Mouse (Mus musculus): Measurements from ENCODE around the gene Glp1r. TPM values are rescaled to one million over a fixed set of nuclear protein-coding genes. Genes with fewer than 3 reads are reported as not detected.

Glp1r gene
- polyA plus RNA-seq, 1 experiment, result 0.27 TPM

DNA sequence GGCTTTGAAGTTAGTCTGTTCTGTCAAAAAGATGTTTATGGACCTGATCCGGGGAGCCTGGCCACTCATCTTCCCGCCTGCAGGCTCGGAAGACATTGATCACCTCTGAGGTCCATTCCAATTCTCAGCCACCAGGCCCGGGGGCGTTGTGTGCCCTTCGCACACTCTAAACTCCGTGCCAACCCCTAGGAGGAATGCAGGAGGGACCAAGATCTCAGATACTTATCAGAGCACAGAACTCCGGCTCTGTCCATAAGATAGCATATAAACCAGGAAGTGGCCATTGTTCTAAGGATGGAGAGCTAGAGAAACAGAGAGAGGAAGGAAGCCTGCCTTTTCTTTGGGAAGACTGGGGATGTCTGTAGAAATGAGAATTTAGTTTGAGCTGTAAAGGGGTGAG lies 18.1 kb upstream of the Glp1r start:
- DNase-seq, result no peak
- H3K4me1 ChIP-seq (ENCODE audit: control insufficient read depth, insufficient read depth, low read length), result no peaks in the 10 kb centered on the region
- no peak overlapping the region for H3K4me3 ChIP-seq (ENCODE audit: insufficient read depth, low read depth, low read length)
- 45% methylated on average over 8 of the region's 8 CpGs for WGBS
- H3K27me3 ChIP-seq (replicated peaks; ENCODE audit: control insufficient read depth, insufficient read depth, low read length), result no peaks in the 10 kb centered on the region
- no peak overlapping the region for H3K27ac ChIP-seq (ENCODE audit: insufficient read depth, low read depth, low read length)
- TF ChIP-seq POLR2A (IDR thresholded peaks at IDR 0.05; ENCODE audit: low read depth, low read length), result no peak
- no peak for TF ChIP-seq CTCF (conservative IDR thresholded peaks at IDR 0.05; ENCODE audit: insufficient read depth, insufficient read length, low read depth, low read length)
- no peaks in the 10 kb centered on the region for H3K36me3 ChIP-seq (ENCODE audit: control insufficient read depth, insufficient read depth, low read length)

DNA sequence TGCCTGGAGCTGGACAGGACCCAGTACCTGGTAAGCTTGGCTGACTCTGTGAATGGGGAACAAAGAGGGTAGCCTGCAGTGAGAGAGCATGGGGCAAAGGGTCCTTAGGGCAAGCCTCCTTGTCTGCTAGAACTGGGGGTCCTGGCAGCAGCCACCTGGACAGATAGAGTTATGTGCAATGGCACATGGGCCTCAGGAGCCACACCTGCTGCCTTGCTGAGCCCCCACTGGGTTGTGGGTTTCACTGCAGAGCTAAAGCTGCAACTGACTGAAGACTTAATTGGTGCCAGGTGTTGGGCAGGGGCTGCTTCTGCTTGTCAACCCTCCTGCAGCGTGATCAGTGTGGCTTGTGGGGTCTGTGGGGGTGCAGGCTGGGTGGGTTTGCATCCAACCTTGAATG lies 9.5 kb upstream of the Glp1r start:
- no peaks in the 10 kb centered on the region for H3K27me3 ChIP-seq (replicated peaks; ENCODE audit: control insufficient read depth, insufficient read depth, low read length)
- H3K36me3 ChIP-seq (ENCODE audit: control insufficient read depth, insufficient read depth, low read length), result no peaks in the 10 kb centered on the region
- no peaks in the 10 kb centered on the region for H3K4me1 ChIP-seq (ENCODE audit: control insufficient read depth, insufficient read depth, low read length)
- DNase-seq, result no peak
- no peak for TF ChIP-seq CTCF (conservative IDR thresholded peaks at IDR 0.05; ENCODE audit: insufficient read depth, insufficient read length, low read depth, low read length)
- no peak for TF ChIP-seq POLR2A (IDR thresholded peaks at IDR 0.05; ENCODE audit: low read depth, low read length)
- 35% methylated on average over 1 of the region's 1 CpGs for WGBS
- no peak overlapping the region for H3K27ac ChIP-seq (ENCODE audit: insufficient read depth, low read depth, low read length)
- no peak overlapping the region for H3K4me3 ChIP-seq (ENCODE audit: insufficient read depth, low read depth, low read length)

DNA sequence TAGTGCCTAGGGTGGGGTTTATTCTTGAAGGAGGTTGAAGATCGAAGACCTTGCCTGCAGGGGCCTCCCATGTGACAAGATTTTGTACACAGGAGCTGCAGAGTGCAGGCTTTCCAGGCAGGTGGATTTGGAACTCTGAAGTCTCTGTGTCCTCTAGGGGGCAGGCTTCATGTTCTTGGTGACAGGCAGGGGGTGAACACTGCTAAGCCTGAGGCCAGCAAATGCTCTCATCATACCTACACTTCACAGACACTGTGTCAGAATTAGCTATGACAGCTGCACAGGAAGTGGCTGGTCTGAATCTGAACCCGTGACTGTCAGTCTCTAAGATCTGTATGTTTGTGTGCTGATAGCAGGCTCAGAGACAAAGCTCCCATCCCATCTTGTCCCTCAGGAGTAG lies 8.9 kb upstream of the Glp1r start:
- Histone ChIP-seq H3K36me3 (ENCODE audit: control insufficient read depth, insufficient read depth, low read length) (no peaks in the 10 kb centered on the region), H3K4me1 (ENCODE audit: control insufficient read depth, insufficient read depth, low read length) (no peaks in the 10 kb centered on the region), H3K4me3 (ENCODE audit: insufficient read depth, low read depth, low read length) (no peak overlapping the region), H3K27ac (ENCODE audit: insufficient read depth, low read depth, low read length) (no peak overlapping the region), H3K27me3 (replicated peaks; ENCODE audit: control insufficient read depth, insufficient read depth, low read length) (no peaks in the 10 kb centered on the region)
- TF ChIP-seq CTCF (conservative IDR thresholded peaks at IDR 0.05; ENCODE audit: insufficient read depth, insufficient read length, low read depth, low read length) (peak; percentile 28; the same call in 1 of the 2 replicates), POLR2A (IDR thresholded peaks at IDR 0.05; ENCODE audit: low read depth, low read length) (no peak)
- DNase-seq, result no peak
- 41% methylated on average over 2 of the region's 2 CpGs for WGBS

DNA sequence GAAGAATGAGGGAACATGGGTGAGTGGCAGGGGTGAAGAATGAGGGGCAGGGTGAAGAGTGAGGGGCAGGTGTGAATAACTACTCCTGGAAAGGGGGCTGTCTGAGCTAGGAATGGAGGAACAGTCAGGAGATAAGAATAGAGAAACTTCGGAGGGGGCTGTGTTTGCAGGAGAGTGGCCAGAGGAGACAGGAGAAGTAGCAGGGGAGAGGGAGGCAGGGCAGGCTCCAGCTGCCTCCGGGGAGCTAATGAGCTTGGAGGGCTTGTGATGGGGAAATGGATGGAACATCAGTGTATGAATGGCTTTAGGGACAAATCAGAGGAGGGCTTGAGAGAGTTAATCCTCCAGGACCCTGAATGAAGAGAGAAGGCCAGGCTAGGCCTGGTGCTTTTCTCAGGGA lies 4.5 kb upstream of the Glp1r start:
- Histone ChIP-seq H3K4me1 (ENCODE audit: control insufficient read depth, insufficient read depth, low read length) (no peaks in the 10 kb centered on the region), H3K27me3 (replicated peaks; ENCODE audit: control insufficient read depth, insufficient read depth, low read length) (no peaks in the 10 kb centered on the region; the same call in 1 of the 2 replicates), H3K4me3 (ENCODE audit: insufficient read depth, low read depth, low read length) (no peak overlapping the region), H3K27ac (ENCODE audit: insufficient read depth, low read depth, low read length) (no peak overlapping the region), H3K36me3 (ENCODE audit: control insufficient read depth, insufficient read depth, low read length) (no peaks in the 10 kb centered on the region)
- TF ChIP-seq CTCF (conservative IDR thresholded peaks at IDR 0.05; ENCODE audit: insufficient read depth, insufficient read length, low read depth, low read length) (no peak), POLR2A (IDR thresholded peaks at IDR 0.05; ENCODE audit: low read depth, low read length) (no peak)
- 21% methylated on average over 2 of the region's 2 CpGs for WGBS
- DNase-seq, result no peak

DNA sequence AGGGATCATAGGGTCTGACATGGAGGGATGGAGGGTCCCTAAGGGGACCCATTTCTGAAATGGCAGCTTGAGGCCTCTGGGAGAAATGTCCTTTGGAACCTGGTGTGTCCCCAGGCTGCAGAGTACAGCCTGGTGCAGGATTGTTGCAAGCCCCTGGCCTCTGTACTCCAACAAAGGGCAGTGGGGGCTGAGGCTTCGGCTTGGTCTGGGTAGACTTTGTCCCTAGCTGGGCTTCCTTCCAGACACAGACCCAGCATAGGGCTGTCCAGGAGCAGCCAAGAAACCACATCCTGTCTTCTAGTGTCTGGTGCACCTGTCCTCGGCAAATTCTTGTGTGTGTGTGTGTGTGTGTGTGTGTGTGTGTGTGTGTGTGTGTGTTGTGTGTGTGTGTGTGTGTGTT lies 2.5 kb downstream of the Glp1r start:
- Histone ChIP-seq H3K4me1 (ENCODE audit: control insufficient read depth, insufficient read depth, low read length) (no peaks in the 10 kb centered on the region), H3K4me3 (ENCODE audit: insufficient read depth, low read depth, low read length) (no peak overlapping the region), H3K27ac (ENCODE audit: insufficient read depth, low read depth, low read length) (no peak overlapping the region), H3K27me3 (replicated peaks; ENCODE audit: control insufficient read depth, insufficient read depth, low read length) (no peaks in the 10 kb centered on the region; the same call in 1 of the 2 replicates), H3K36me3 (ENCODE audit: control insufficient read depth, insufficient read depth, low read length) (no peaks in the 10 kb centered on the region)
- DNase-seq, result peak; percentile 22
- 28% methylated on average over 2 of the region's 2 CpGs for WGBS
- TF ChIP-seq POLR2A (IDR thresholded peaks at IDR 0.05; ENCODE audit: low read depth, low read length) (no peak), CTCF (conservative IDR thresholded peaks at IDR 0.05; ENCODE audit: insufficient read depth, insufficient read length, low read depth, low read length) (no peak)

DNA sequence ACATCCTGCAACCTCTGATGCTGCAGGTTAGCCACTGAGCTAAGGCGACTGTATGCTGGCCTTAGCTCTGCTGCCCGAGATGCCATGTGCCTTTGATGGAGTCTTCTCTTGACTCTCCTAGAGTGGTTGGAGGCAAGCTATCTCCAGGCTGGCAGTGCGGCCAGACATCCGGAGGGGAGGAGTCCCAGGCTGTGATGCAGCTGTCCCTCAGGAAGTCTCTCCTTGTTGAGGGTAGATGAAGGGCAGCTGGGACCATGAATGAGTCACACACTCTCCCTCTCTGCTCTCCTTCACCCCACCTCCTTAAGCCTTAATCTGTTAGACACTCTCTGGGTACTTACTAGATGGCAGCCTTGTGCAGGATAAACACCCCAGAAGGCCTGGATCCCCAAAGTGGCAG lies 6.0 kb downstream of the Glp1r start:
- H3K36me3 ChIP-seq (ENCODE audit: control insufficient read depth, insufficient read depth, low read length), result no peaks in the 10 kb centered on the region
- WGBS, result 61% methylated on average over 4 of the region's 4 CpGs
- H3K4me3 ChIP-seq (ENCODE audit: insufficient read depth, low read depth, low read length), result no peak overlapping the region
- H3K4me1 ChIP-seq (ENCODE audit: control insufficient read depth, insufficient read depth, low read length), result no peaks in the 10 kb centered on the region
- H3K27me3 ChIP-seq (replicated peaks; ENCODE audit: control insufficient read depth, insufficient read depth, low read length), result no peaks in the 10 kb centered on the region
- TF ChIP-seq POLR2A (IDR thresholded peaks at IDR 0.05; ENCODE audit: low read depth, low read length) (no peak), CTCF (conservative IDR thresholded peaks at IDR 0.05; ENCODE audit: insufficient read depth, insufficient read length, low read depth, low read length) (no peak)
- H3K27ac ChIP-seq (ENCODE audit: insufficient read depth, low read depth, low read length), result no peak overlapping the region
- no peak for DNase-seq

DNA sequence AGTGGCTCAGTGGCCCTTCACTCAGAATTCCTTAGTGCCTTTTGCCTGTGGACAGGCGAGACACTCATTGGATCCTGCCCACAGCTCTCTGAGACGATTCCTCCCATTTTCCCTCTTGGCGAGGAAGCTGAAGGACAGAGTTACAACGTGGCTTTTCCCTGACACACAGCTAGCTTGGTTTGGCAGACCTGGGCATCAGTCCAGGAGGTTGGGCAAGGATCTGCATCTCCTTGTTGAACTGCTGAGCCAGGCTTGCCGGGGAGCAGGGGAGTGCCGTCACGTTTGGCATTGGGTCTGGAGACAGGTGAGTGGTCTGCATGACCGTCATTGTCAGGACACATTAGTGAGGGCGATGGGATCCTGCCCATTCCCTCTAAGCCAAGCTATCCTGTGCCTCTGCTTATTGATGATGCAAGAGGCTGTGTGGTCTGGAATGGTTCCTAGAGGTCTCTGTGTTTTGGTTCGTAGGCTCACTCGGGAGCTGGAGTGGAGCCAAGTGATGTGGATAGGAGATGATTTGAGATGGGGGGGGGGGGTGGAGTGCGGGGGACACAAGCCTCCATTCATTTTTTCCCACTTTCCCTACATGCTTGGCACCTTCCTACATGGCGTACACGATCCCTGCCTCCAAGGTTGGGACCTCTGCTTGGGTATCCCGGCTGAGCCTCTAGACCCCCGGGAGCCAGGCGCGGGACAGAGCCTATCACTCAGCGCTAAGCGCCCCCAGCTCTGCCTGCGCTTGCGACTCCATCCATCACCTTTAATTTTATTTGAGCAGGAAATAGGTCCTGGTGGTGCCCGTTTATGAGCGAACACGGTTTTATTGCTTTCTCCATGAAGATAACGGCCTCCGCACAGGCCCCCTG lies 9.5 kb downstream of the Glp1r start:
- Histone ChIP-seq H3K4me3 (ENCODE audit: insufficient read depth, low read depth, low read length) (no peak overlapping the region), H3K36me3 (ENCODE audit: control insufficient read depth, insufficient read depth, low read length) (no peaks in the 10 kb centered on the region), H3K4me1 (ENCODE audit: control insufficient read depth, insufficient read depth, low read length) (no peaks in the 10 kb centered on the region), H3K27ac (ENCODE audit: insufficient read depth, low read depth, low read length) (no peak overlapping the region), H3K27me3 (replicated peaks; ENCODE audit: control insufficient read depth, insufficient read depth, low read length) (no peaks in the 10 kb centered on the region)
- 38% methylated on average over 27 of the region's 27 CpGs for WGBS
- TF ChIP-seq POLR2A (IDR thresholded peaks at IDR 0.05; ENCODE audit: low read depth, low read length) (no peak), CTCF (conservative IDR thresholded peaks at IDR 0.05; ENCODE audit: insufficient read depth, insufficient read length, low read depth, low read length) (no peak)
- DNase-seq, result peak; percentile 5

Data from kidney, adult 2 months (tissue).